Mouse (Mus musculus) small intestine, adult 2 months (tissue): ENCODE measurements around the gene Imp3. TPM values are rescaled to one million over a fixed set of nuclear protein-coding genes. Genes with fewer than 3 reads are reported as not detected.
"Not testable (repeated sequence)": the region's sequence is repeated elsewhere in the genome, so short reads cannot be mapped to it uniquely, and the experiment has no call there.

Experiments used
- H3K27ac ChIP-seq: fragments of 200-500 bp; 2 replicates; pipeline ENCODE4 v1.5.1; 2012; ENCODE audit warnings: low read depth, low read length, control low read depth, inconsistent platforms; ENCODE audit not compliant: insufficient read depth
- H3K27me3 ChIP-seq: fragments of 200-500 bp; 2 replicates; pipeline ENCODE4 v1.6.1; 2012; ENCODE audit warnings: mild to moderate bottlenecking, moderate library complexity, low read length, inconsistent platforms; ENCODE audit not compliant: control insufficient read depth, insufficient read depth
- H3K36me3 ChIP-seq: fragments of 200-500 bp; 2 replicates; pipeline ENCODE4 v1.6.1; 2012; ENCODE audit warnings: mild to moderate bottlenecking, low read length, control low read depth, inconsistent platforms; ENCODE audit not compliant: control insufficient read depth, insufficient read depth
- H3K4me1 ChIP-seq: fragments of 200-500 bp; 2 replicates; pipeline ENCODE4 v1.6.1; 2012; ENCODE audit warnings: low read length, inconsistent platforms, mixed read lengths; ENCODE audit not compliant: control insufficient read depth, insufficient read depth, insufficient read length
- H3K4me3 ChIP-seq: fragments of 200-500 bp; 2 replicates; pipeline ENCODE4 v1.5.1; 2012; ENCODE audit warnings: low read depth, mild to moderate bottlenecking, control low read depth, inconsistent platforms, low read length, moderate library complexity
- CTCF ChIP-seq: fragments of 200-500 bp; IDR thresholded peaks from 2 replicates; pipeline ENCODE4 v1.5.1; 2012; ENCODE audit warnings: low read depth, mild to moderate bottlenecking, control low read depth, inconsistent platforms, low read length, moderate library complexity, mixed read lengths; ENCODE audit not compliant: insufficient replicate concordance, insufficient read length; ENCODE audit errors: extremely low read depth
- POLR2A ChIP-seq: fragments of 200-500 bp; IDR thresholded peaks from 2 replicates; pipeline ENCODE4 v1.6.1; 2012; ENCODE audit warnings: low read depth, mild to moderate bottlenecking, control low read depth, inconsistent platforms, low read length, moderate library complexity
- WGBS: fragments of 180-500 bp; shearing (Covaris S2); methylation state at CpG from one replicate; pipeline ENCODE4 v1.1.7; 2018; 5-methylcytosine and 5-hydroxymethylcytosine counted together
- polyA plus RNA-seq: library from polyadenylated mRNA; depleted of rRNA; stranded (reverse); fragments of >200 nt; gene quantifications from 2 replicates; pipeline ENCODE4 v1.2.3, GENCODE M21; 2012

Imp3 gene
- polyA plus RNA-seq, 1 experiment = 233 TPM

DNA sequence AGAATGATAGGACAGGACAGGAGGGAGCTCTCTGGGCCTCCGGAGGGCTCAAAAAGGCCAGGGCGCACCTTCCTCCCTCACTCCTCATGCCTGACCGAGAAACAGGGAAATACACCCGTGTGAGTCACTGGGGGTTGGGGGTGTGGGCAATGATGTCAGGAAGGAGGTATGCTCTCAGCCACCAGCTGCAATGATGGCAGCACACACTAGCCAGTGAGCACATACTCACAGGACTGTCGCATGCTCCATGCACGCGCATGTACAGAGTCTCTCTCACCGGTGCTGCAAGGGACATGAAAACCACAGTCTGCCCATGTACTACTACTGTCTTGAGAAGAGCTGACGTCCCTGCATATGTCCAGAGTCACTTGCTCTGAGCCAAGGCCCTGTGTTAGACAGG is 29.7 kb upstream of the Imp3 start:
- Histone ChIP-seq H3K4me3 (no peak overlapping the region), H3K36me3 (no peaks in the 10 kb centered on the region), H3K27ac (no peak overlapping the region), H3K4me1 (no peaks in the 10 kb centered on the region), H3K27me3 (no peaks in the 10 kb centered on the region)
- WGBS = 60% methylated on average over 9 of the region's 9 CpGs
- TF ChIP-seq POLR2A (no peak), CTCF (no peak)

- not testable (repeated sequence) for H3K4me3 ChIP-seq, H3K36me3 ChIP-seq, H3K27ac ChIP-seq, H3K27me3 ChIP-seq, H3K4me1 ChIP-seq
- 46% methylated on average over 4 of the region's 4 CpGs for WGBS
Observed at GRCm38 (mm10) chr9:56909991-56910390, 27.3 kb upstream of the Imp3 start.

DNA sequence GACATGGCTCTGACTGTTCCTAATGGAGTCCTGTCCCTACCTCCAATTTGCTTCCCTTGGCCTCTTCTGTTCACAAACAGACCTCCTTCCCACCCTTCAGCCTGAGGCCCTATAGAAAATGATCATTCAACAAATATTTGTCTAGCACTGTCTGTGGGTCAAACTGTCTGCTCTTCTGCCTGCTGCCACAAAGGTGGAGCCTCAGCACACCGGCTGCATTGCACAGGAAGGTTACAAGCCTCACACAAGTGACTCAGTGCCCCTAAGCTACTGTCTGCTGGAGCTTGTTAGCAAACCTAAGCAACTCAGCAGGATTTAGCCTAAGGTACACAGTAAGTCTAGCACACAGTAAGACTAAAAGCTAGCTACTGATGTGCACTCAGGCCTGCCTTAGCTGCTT is 26.3 kb upstream of the Imp3 start:
- 24% methylated on average over 1 of the region's 1 CpGs for WGBS
- H3K4me3 ChIP-seq = no peak overlapping the region
- H3K27me3 ChIP-seq = no peaks in the 10 kb centered on the region
- TF ChIP-seq CTCF = no peak
- no peak for TF ChIP-seq POLR2A
- H3K27ac ChIP-seq = no peak overlapping the region
- H3K36me3 ChIP-seq = no peaks in the 10 kb centered on the region
- no peaks in the 10 kb centered on the region for H3K4me1 ChIP-seq

GRCm38 (mm10) chr9:56913991-56914390 is 23.3 kb upstream of the Imp3 start:
- H3K27me3 ChIP-seq = no peaks in the 10 kb centered on the region
- H3K4me1 ChIP-seq = no peaks in the 10 kb centered on the region
- TF ChIP-seq CTCF = no peak
- TF ChIP-seq POLR2A = no peak
- H3K27ac ChIP-seq = no peak overlapping the region
- H3K36me3 ChIP-seq = no peaks in the 10 kb centered on the region; the same call in 1 of the 2 replicates
- 66% methylated on average over 9 of the region's 9 CpGs for WGBS
- no peak overlapping the region for H3K4me3 ChIP-seq

DNA sequence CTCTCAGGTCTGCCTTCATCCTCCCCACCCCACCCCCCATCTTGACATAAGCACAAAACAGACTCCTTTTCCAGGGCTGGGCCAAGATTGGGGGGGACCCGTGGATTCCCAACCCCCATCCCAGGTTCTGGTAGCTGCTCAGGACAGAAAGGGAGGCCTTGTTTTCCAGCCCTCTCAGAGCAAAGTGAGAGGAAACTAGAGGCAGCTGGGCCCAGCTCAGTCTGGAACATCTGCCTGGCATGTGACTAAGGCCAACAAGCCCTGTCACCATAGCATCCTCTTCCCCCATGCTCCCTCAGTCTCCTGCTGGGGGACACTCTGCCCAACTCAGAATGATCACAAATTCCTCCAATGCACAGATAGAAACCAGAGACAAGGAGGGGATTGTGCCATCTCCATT is 22.2 kb upstream of the Imp3 start:
- Histone ChIP-seq H3K4me1 (no peaks in the 10 kb centered on the region), H3K27me3 (no peaks in the 10 kb centered on the region), H3K36me3 (no peaks in the 10 kb centered on the region; the same call in 1 of the 2 replicates), H3K27ac (no peak overlapping the region), H3K4me3 (no peak overlapping the region)
- 75% methylated on average over 1 of the region's 1 CpGs for WGBS
- TF ChIP-seq CTCF = no peak
- TF ChIP-seq POLR2A = no peak

GRCm38 (mm10) chr9:56915695-56916410 is 21.4 kb upstream of the Imp3 start:
- Histone ChIP-seq H3K4me3 (no peak overlapping the region), H3K27me3 (no peaks in the 10 kb centered on the region), H3K36me3 (no peaks in the 10 kb centered on the region; the same call in 1 of the 2 replicates), H3K4me1 (no peaks in the 10 kb centered on the region), H3K27ac (no peak overlapping the region)
- 72% methylated on average over 5 of the region's 5 CpGs for WGBS
- TF ChIP-seq CTCF (no peak), POLR2A (no peak)

DNA sequence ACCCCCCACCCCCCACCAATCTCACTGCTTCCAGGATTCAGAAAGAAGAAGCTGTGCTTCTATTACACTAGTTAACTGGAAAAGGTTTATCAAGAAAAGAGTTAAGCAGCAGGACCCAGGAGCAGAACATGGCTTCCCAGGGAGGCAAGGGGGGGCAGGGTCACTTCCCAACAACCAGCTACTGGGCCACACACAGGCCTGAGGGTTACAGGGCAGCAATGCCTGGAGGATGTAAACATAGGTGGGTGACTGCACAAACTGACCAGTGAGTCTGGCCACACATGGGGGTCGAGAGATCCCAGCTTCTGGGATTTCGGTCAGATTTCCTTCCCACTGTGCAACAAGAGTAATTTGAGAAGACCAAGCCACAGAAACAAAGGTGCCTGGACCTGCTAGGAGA is 20.1 kb upstream of the Imp3 start:
- TF ChIP-seq POLR2A = no peak
- TF ChIP-seq CTCF = no peak
- Histone ChIP-seq H3K36me3 (no peaks in the 10 kb centered on the region; the same call in none of the 2 replicates), H3K4me3 (no peak overlapping the region), H3K27ac (no peak overlapping the region), H3K27me3 (no peaks in the 10 kb centered on the region), H3K4me1 (no peaks in the 10 kb centered on the region)
- 94% methylated on average over 2 of the region's 2 CpGs for WGBS
